ENCODE assay signal across 17 mouse cellular contexts in genomic region chr1:170381457-170381856, GRCm38 (mm10).
DNase-seq lines count a peak whose midpoint lies in the region; ATAC-seq and TF ChIP-seq lines count a peak whose summit lies in the region.
"Had no signal": no experiment of that assay in that cellular context is flagged by ENCODE, and none has a peak within 500 bp of the region (broad histone marks: within the 10 kb centered on the region; RNA-seq: fewer than 3 reads in every experiment).

No protein-coding gene starts in this region.

- peak; percentile 70 for DNase-seq in heart, adult 11 months
- no peak for DNase-seq in heart, postnatal 10 days
- no peak for DNase-seq in midbrain, postnatal 0 days (ENCODE audit: low spot score)
- DNase-seq in midbrain, embryonic 14.5 days: no peak
- peak; percentile 60 for DNase-seq in kidney, postnatal 10 days
- no peak for DNase-seq in gastrocnemius, postnatal 25 days
- DNase-seq in urinary bladder, postnatal 4 days (ENCODE audit: low spot score in 2 of 2): no peak
- DNase-seq in right cerebral cortex, postnatal 14 days: no peak
- DNase-seq: adrenal gland, postnatal 25 days; cerebellum, postnatal 36 days; retina, postnatal 1 day; thymus, postnatal 4 days had no signal

- WGBS in midbrain, postnatal 0 days: 41% methylated on average over 3 of the region's 3 CpGs
- WGBS in midbrain, embryonic 14.5 days: 29% methylated on average over 3 of the region's 3 CpGs

- 0 out of 2 replicates have a peak, but pooled peaks have one; percentile 49 for ATAC-seq in midbrain, postnatal 0 days (ENCODE audit: low FRiP score)
- no peak for ATAC-seq in midbrain, embryonic 14.5 days (ENCODE audit: low FRiP score, low TSS enrichment)
- ATAC-seq: forebrain, embryonic 16.5 days; hindbrain, embryonic 16.5 days had no signal

- no peak overlapping the region for H3K9ac ChIP-seq in midbrain, postnatal 0 days (replicated peaks; ENCODE audit: low read length, poor library complexity, severe bottlenecking)
- no peak overlapping the region for H3K9ac ChIP-seq in midbrain, embryonic 14.5 days (replicated peaks; ENCODE audit: low read length)
- H3K9ac ChIP-seq: neural tube, embryonic 15.5 days had no signal

- no peak for TF ChIP-seq CTCF in midbrain, postnatal 0 days (IDR thresholded peaks at IDR 0.05)

- H3K36me3 ChIP-seq in midbrain, postnatal 0 days (ENCODE audit: insufficient read depth, low read length): no peaks in the 10 kb centered on the region
- no peaks in the 10 kb centered on the region for H3K36me3 ChIP-seq in midbrain, embryonic 14.5 days (ENCODE audit: control insufficient read depth, insufficient read depth, low read length)
- H3K36me3 ChIP-seq: G1E; neural tube, embryonic 15.5 days had no signal

- H3K4me2 ChIP-seq in midbrain, postnatal 0 days (ENCODE audit: low read depth, low read length, poor library complexity, severe bottlenecking): no peak overlapping the region
- H3K4me2 ChIP-seq in midbrain, embryonic 14.5 days (ENCODE audit: low read length): no peak overlapping the region
- H3K4me2 ChIP-seq: liver, embryonic 11.5 days; neural tube, embryonic 15.5 days had no signal

- no peaks in the 10 kb centered on the region; the same call in 1 of the 2 replicates for H3K4me1 ChIP-seq in midbrain, postnatal 0 days (ENCODE audit: insufficient read depth, low read length)
- no peaks in the 10 kb centered on the region for H3K4me1 ChIP-seq in midbrain, embryonic 14.5 days (ENCODE audit: control insufficient read depth, insufficient read depth, low read length)

- no peak overlapping the region for H3K4me3 ChIP-seq in midbrain, postnatal 0 days (ENCODE audit: low read depth, low read length)
- H3K4me3 ChIP-seq in midbrain, embryonic 14.5 days (replicated peaks; ENCODE audit: low read depth, low read length): no peak overlapping the region
- H3K4me3 ChIP-seq: neural tube, embryonic 15.5 days had no signal

- intact Hi-C loops in heart, postnatal 10 days (cut with DNase I): no loop called here

- no peaks in the 10 kb centered on the region for H3K9me3 ChIP-seq in midbrain, postnatal 0 days (ENCODE audit: low read length)
- no peaks in the 10 kb centered on the region for H3K9me3 ChIP-seq in midbrain, embryonic 14.5 days (ENCODE audit: control insufficient read depth, low read length)
- H3K9me3 ChIP-seq: G1E; neural tube, embryonic 15.5 days had no signal

- no peaks in the 10 kb centered on the region for H3K27me3 ChIP-seq in midbrain, postnatal 0 days (ENCODE audit: insufficient read depth, low read length)
- no peaks in the 10 kb centered on the region for H3K27me3 ChIP-seq in midbrain, embryonic 14.5 days (ENCODE audit: control insufficient read depth, insufficient read depth, low read length)
- H3K27me3 ChIP-seq: neural tube, embryonic 15.5 days had no signal

- no peak overlapping the region for H3K27ac ChIP-seq in midbrain, postnatal 0 days (ENCODE audit: low read depth, low read length)
- no peak overlapping the region for H3K27ac ChIP-seq in midbrain, embryonic 14.5 days (replicated peaks; ENCODE audit: low read depth, low read length)
- H3K27ac ChIP-seq: neural tube, embryonic 15.5 days had no signal

Comparison
In these comparisons a context has a peak if more than half of its experiments do, and no peak if none do; other contexts are left out.
1. DNase-seq: peak in heart, adult 11 months (single experiment) and kidney, postnatal 10 days (single experiment); none in heart, postnatal 10 days (0 of 2), midbrain, postnatal 0 days (single experiment), midbrain, embryonic 14.5 days (single experiment), gastrocnemius, postnatal 25 days (single experiment), urinary bladder, postnatal 4 days (0 of 2) and right cerebral cortex, postnatal 14 days (single experiment).